Mouse (Mus musculus) fat pad, adult 2 months (tissue): ENCODE results near the gene Pam16.
A peak's percentile ranks its signal among the peaks of the same experiment; 100 is the strongest.

Experiments used
- DNase-seq: peaks from one replicate; pipeline ENCODE4 v3.0.0-alpha.2; 2011; ENCODE audit warnings: low read depth, low spot score; ENCODE audit errors: extremely low read depth

The Pam16 gene

DNA sequence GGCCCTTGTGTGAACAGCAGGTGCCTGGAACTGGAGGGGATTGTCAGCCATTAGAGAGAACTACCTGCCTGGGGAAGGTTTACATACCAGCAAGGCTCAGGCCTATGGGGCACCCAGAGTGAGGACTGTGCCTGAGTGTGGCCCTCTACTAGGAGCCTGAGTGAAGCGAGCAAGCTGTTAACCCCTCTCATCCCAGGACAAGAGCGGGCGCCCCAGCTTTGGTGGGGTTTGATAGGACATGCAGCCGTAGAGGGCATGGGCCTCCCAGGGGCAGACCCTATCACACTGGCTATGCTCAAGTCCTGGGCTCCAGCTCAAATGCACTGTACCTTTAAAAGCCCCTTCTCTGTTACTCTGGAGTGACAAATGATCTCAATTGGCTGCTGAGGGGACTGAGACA lies 22.0 kb upstream of the Pam16 start:
- DNase-seq = no peak

- DNase-seq = no peak
These were observed 21.1 kb upstream of the Pam16 start for GRCm38 (mm10) chr16:4645867-4646266.

GRCm38 (mm10) chr16:4643670-4644419 lies 19.1 kb upstream of the Pam16 start:
- DNase-seq = no peak

DNA sequence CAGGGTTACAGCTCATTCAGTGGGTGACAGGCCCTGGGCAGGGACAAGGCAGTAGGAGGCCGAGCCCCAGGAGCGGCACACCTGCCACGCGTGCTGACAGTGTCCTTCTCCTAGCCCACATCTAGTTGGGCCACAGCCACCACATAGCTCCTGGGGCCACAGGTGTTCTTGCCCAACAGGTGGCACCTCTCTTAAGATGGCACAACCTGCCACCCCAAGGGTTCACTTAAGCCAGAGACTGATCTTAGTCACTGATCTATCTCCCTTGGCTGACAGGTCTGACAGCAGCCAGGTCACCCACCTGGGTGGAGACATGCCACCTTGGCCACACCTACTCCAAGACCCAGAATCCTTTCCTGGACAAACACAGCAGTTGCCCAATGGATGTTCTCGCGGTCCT lies 18.1 kb upstream of the Pam16 start:
- DNase-seq = peak; percentile 99

DNA sequence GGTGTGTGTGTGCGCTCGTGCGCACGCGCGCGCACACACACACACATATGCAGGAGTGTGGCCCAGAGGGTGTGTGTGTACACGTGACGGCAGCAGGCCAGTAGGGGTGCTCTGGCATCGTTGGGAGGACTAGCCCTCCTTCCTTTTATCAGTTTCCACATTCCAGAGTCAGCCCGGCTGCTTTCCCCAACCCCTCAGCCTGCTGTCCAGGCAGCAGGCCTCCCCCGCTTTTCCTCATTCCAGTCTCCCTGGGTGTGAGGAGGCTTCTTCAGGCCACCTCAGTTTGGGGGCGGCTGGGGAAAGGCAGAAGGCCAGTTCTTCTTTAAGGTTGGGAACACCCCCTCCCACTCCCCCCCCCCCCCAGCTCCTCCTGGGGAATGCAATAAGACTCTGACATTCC lies 17.4 kb upstream of the Pam16 start:
- DNase-seq = no peak

DNA sequence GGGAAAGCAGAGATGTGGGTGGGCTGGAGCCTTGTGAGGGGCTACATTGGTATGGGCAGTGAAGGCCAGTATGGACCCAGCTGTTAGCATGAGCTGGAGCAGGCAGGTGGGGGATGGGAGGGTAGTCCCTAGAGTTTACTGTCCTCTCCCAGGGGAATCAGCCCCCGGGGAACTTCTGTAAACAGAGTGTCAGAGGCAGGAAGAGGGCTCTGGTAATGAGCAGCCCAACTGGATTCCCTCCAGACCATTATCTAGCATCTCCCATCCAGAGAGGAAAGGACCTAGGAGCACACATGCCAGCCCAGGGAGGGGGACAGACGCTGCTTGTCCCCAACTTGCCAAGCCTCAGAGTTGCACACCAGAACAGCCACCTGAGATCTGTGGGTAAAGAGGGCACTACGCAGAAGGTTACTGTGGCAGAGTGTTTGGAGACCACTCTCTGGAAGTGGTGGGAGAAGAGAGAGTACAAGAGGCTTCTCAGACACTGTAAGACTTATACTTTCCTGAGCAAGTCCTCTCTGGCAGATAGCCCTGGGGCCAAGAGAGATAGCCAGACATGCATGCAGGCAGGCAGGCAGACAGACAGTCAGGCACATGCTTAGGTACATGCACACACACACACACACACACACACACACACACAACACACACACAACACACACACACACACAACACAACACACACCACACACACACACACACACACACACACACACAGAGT lies 16.5 kb upstream of the Pam16 start:
- no peak for DNase-seq

- DNase-seq = peak; percentile 91
These were observed 15.6 kb upstream of the Pam16 start for GRCm38 (mm10) chr16:4640267-4641005.

GRCm38 (mm10) chr16:4639831-4640237 lies 15.0 kb upstream of the Pam16 start, which contains the start of the genes Vasn and Dnaja3:
Vasn (plus strand) TSS chr16:4639941.
Dnaja3 (plus strand) TSS chr16:4639989.
- DNase-seq = no peak

DNA sequence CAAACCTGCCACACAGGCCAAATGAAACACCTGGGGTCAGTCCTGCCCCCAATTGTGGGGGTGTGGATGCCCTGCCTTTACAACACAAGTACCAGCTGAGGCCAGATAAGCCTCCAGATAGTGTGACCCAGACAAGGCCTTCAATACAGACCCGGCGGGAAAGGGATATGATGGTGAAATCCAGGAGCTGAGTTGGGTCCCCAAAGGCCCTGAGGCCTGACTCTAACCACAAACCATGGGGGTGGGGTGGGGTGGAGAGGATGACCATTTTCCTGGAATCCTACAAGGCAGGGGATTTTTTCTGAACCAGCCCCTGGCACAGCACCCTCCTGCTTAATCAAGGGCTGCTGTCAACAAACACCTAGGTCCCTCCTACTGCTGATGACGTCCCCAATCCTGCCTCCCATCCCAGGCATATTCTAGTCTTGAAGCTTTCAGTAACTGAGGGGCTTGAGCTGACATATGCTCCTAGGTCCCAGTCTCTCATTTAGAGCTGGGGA lies 14.2 kb upstream of the Pam16 start:
- no peak for DNase-seq

DNA sequence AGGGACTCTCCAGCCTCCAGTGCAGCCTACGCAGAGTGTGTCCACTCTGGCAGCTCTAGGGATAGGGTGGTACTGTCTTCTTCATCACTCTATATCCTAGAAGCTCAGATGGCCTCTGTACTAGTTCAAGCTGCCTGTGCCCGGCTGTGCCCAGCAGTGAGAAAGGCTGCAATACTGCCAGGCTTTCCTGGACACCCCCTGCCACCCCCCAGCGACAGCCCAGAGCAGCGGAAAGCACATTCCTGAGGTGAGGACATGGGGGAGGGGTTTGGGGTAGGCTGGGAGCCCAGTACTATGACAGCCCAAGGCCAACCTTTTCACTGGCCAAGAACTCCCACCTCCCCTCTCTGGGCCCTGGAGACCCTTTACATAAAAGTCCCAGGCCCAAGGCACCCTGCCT lies 11.0 kb upstream of the Pam16 start:
- DNase-seq = no peak

DNA sequence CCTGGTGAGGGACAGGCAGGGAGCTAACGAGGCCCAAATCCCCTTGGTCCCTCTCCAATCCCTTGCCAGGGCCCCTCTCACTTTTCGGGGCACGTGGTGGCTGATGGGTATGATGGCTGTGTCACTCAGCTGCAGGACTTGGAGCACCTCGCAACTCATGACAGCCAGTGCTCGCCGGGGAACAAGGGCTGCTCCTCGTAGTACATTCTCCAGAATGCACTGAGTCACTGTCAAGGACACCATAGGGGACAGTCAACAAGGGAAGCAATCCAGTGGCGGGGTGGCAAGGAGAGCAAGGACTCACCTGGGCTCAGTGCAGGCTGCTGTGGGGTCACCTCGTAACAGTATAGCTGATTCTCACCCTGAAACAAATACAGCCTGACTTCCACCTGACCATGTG lies 9.9 kb upstream of the Pam16 start:
- no peak for DNase-seq

DNA sequence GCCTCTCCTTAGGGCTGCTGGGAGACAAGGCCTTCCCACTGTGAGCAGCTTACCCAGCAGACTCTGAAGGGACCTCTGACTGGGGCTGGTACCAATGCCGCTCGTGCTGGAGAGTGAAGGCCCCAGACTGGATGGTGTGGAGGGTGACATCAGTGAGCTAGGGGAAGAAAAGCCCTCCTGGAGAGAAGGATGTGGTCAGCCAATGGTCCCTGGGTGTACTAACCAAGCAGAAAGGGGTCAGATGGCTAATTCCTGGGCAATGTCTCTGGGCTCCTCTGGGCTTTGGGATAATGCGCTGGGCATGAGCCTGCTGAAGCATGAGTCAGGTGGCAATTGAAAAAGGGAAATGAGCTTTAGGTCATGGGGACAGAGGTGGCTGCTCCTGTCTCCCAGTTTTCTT lies 8.9 kb upstream of the Pam16 start:
- DNase-seq = no peak

GRCm38 (mm10) chr16:4632050-4632449 lies 7.3 kb upstream of the Pam16 start:
- DNase-seq = no peak

DNA sequence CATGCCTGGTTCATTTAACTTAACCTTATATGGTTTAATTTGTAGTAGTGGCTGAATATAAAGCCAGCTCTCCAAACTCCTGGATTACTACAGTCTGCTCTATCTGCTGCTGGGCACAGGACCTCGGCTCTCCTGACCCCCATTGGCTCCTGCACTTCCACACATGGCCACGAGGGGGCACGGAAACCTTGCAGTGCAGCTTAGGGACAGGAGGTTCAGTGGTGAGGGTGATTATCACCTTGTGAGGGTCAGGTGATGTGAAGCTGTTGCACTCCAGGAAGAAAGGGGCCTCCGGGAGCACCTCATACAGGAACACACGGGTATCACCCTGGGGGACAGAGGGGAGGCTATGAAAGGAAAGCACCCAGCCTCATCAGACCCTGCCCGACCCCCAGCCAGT lies 5.2 kb upstream of the Pam16 start:
- no peak for DNase-seq

DNA sequence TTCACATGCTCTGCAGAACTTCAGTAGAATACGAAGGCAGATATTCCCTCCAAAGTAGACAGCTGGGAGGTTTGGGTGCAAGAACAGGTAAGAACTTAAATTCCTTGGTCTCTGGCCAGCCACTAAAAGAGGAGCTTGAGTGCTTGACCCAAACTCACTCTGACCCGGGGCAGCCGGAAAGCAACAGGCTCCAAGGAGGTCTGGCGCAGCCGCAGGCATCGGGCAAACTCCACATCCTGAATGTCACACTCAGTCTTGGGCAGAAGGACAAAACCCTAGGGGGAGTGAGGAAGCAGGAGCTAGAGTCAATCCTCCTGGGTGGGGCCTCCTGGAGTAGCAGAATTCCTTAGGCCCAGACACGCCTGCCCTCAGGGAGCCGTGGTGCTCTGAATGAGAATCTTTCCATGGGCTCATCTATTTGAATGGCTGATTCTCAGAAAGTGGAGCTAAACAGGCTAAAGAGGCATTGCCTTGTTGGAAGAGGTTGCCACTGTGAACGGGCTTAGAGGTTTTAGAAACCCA lies 4.2 kb upstream of the Pam16 start:
- no peak for DNase-seq

- DNase-seq = no peak
These were observed 2.3 kb upstream of the Pam16 start for GRCm38 (mm10) chr16:4627105-4627504.

DNA sequence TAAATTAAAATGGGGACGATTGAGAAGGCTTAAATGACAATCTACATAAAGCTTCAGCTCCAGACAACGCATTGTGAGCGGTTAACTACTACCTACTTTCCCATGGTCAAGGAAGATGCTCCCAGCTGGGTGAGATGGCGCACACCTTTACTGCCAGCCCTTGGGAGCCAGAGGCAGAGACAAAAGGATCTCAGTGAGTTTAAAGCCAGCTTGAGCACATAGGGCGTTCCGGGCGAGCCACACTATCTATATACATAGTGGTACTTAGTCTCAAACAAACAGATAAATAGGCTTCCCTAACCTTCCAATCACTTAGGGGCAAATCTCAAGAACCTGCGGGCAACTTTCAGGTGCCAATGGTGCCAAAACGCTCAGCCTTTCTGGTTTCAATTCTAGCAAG lies 714 bp downstream of the Pam16 start:
- no peak for DNase-seq

DNA sequence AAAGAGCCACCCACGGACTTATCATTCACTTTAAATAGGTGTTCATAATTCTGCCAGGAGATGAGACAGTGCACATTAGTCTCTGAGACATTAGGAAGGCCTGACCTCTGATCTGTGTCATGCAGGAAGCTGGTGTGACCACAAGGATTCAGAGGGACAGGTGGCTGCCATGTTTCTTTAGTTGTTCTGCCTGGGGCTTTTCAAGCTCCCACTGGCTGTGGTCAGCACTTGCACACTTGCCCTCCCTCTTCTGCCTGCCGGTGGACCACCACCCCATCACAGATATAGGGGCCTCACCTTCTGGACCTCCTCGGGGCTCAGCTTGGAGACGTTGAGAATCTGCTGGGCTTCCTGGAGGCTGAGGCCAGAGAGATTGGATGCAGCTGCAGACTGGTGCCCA lies 8.0 kb downstream of the Pam16 start:
- DNase-seq = no peak

DNA sequence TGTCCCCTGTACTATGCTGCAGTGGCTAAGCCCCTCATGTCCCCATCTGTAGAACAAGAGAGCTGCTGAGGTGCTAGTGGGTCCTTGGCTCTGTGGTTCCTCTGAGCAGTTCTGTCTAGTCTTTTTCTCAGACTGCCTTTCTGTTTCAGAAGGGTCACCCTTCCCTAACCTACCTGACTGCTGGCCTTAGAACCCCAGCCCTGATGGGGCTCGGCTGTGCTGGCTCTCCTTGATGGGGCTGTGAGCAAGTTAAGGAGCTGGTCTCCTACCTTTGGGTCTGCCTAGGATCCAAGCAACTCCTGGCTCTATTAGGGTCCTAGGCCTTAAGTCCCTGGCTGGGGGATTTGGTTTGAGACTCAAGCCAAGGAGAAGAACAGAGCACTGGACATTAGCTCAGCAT lies 9.5 kb downstream of the Pam16 start:
- no peak for DNase-seq

- DNase-seq = no peak
These were observed 10.1 kb downstream of the Pam16 start for GRCm38 (mm10) chr16:4614639-4615038.

GRCm38 (mm10) chr16:4613736-4614135 lies 11.1 kb downstream of the Pam16 start:
- DNase-seq = no peak
